Mouse (Mus musculus) induced T-regulatory cell, adult 2 months (primary cell): ENCODE measurements around the gene Spsb2.

ENCODE experiments used
- DNase-seq: peaks from one replicate; pipeline ENCODE4 v3.0.0-alpha.2; 2012; ENCODE audit warnings: low read depth

Spsb2 gene

DNA sequence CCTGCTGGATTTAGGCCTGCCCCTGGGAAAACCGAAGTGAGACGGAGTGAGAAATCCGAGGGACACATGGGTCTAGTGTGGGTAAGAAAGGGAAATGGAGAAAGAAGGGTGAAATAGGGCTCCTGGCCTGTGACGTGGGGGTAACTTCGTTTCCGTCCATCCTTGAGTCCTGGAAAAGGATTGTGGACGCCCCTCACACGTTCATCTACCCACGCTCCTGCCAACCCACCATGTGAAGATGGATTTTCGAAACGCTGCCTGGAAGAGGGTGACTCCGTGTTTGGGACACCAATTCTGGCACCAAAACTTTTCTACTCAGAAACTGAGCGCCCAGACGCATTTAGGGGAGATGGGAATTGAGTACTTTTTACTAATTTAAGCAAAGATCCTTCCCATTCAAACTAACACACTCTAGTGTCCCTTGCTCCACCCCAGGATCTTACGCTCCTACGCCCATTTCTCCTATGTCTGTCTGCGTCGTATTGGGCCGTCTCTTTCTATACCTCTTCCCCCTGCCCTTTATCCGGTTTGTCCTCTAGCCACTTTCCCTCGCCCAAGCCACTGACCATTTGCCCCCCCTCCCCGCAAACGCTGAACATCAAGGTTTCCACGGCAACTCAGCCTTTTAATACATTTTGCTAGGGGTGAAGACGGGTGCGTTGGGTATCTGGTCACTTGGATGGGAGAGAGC lies 49.5 kb downstream of the Spsb2 start:
- no peak for DNase-seq

DNA sequence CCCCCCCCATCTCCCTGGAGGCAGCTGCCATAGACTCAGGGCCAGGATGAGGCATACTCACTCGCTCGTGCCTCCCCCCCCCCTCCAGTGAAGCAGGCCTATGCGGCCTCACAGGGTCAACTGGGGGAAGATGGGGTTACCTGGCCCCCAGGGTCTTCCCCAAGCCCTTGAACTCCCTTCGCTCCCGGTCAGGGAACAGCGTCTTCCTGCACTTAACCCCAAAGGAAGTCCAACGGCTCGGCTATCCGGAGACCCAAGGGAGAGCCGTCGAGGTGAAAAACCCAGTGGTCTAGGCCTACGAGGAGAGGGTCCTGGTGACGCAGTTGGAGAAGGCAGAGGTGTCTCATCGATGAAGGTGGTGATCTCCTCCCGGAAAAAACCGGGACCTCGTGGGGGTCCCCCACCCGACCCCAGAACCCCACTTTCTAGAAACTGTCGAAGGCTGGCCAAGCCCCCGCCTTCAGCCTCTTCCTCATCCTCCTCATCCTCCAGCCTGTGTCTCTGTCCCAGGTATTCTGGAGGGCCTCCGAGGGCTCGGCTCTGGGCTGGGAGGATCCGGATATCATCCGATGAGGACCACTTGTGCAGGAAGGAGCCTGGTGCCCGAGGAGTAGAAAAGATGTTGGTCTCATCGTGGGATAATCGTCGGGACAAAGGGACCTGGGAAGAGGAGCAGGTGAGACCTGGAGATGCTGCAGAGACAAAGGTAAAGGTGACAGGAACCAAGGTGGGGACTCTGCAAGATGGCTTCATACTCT lies 50.3 kb downstream of the Spsb2 start:
- no peak for DNase-seq

- peak; percentile 89 for DNase-seq
Observed at GRCm38 (mm10) chr6:124859725-124860124, 51.3 kb downstream of the Spsb2 start.
